Mouse (Mus musculus) kidney, postnatal 0 days (tissue): ENCODE data around the gene Lmod2. TPM values are rescaled to one million over a fixed set of nuclear protein-coding genes. Genes with fewer than 3 reads are reported as not detected.

Source experiments
- ATAC-seq: fragments of 200-750 bp; cut with Nextera tagmentation; replicated peaks from 2 replicates; pipeline ENCODE4 v1.8.0; 2017; ENCODE audit warnings: low read depth, moderate number of reproducible peaks, moderate TSS enrichment, moderate library complexity; ENCODE audit not compliant: low FRiP score
- DNase-seq: peaks from one replicate; pipeline ENCODE4 v3.0.0-alpha.2; 2016; ENCODE audit warnings: low spot score
- H3K27ac ChIP-seq: fragments of 300-500 bp; sonication (generic); 2 replicates; pipeline ENCODE4 v1.5.1; 2014; ENCODE audit warnings: mild to moderate bottlenecking
- H3K27me3 ChIP-seq: fragments of 300-500 bp; sonication (generic); 2 replicates; pipeline ENCODE4 v1.6.1; 2014; ENCODE audit warnings: low read length, mixed read lengths; ENCODE audit not compliant: insufficient read depth
- H3K36me3 ChIP-seq: fragments of 300-500 bp; sonication (generic); 2 replicates; pipeline ENCODE4 v1.6.1; 2014; ENCODE audit warnings: low read length, mixed read lengths; ENCODE audit not compliant: insufficient read depth
- H3K4me1 ChIP-seq: fragments of 300-500 bp; sonication (generic); replicated peaks from 2 replicates; pipeline ENCODE4 v1.6.1; 2014; ENCODE audit warnings: antibody characterized with exemption, low read length, mixed read lengths; ENCODE audit not compliant: insufficient read depth
- H3K4me2 ChIP-seq: fragments of 300-500 bp; sonication (generic); 2 replicates; pipeline ENCODE4 v1.6.1; 2014; ENCODE audit warnings: mild to moderate bottlenecking, low read length, moderate library complexity, mixed read lengths
- H3K4me3 ChIP-seq: fragments of 300-500 bp; sonication (generic); replicated peaks from 2 replicates; pipeline ENCODE4 v1.5.1; 2014; ENCODE audit warnings: low read depth, low read length
- H3K9ac ChIP-seq: fragments of 300-500 bp; sonication (generic); 2 replicates; pipeline ENCODE4 v1.6.1; 2014; ENCODE audit warnings: low read depth, low read length
- H3K9me3 ChIP-seq: fragments of 300-500 bp; sonication (generic); replicated peaks from 2 replicates; pipeline ENCODE4 v1.6.1; 2016; ENCODE audit warnings: low read length, inconsistent platforms, mixed read lengths
- CTCF ChIP-seq: IDR thresholded peaks from 2 replicates; pipeline ENCODE4 v1.5.1; 2016; ENCODE audit warnings: antibody characterized with exemption, low read depth, mild to moderate bottlenecking, moderate library complexity
- WGBS: fragments of 180-500 bp; shearing (Covaris S2); extraction: QIAGEN DNeasy Blood & Tissue Kit; methylation state at CpG from one replicate; pipeline ENCODE4 v1.1.7; 2014; 5-methylcytosine and 5-hydroxymethylcytosine counted together
- polyA plus RNA-seq: library from polyadenylated mRNA; unstranded; fragments of >200 nt; fragmentation: Nextera tagmentation; extraction: Ambion mirVana; gene quantifications from 2 replicates; pipeline ENCODE4 v1.2.1, GENCODE M21; 2015

Gene Lmod2
- polyA plus RNA-seq, 1 experiment from 2014 or later = not detected

- H3K4me1 ChIP-seq = no peaks in the 10 kb centered on the region
- no peaks in the 10 kb centered on the region for H3K27me3 ChIP-seq
- no peak overlapping the region for H3K9ac ChIP-seq
- ATAC-seq (no peak), DNase-seq (no peak)
- 50% methylated on average over 7 of the region's 7 CpGs for WGBS
- no peak for TF ChIP-seq CTCF
- H3K27ac ChIP-seq = no peak overlapping the region
- no peaks in the 10 kb centered on the region for H3K36me3 ChIP-seq
- no peak overlapping the region for H3K4me3 ChIP-seq
- H3K9me3 ChIP-seq = no peaks in the 10 kb centered on the region
- H3K4me2 ChIP-seq = no peak overlapping the region
Observed at GRCm38 (mm10) chr6:24651538-24651937, 54.0 kb downstream of the Lmod2 start.

Other genes starting within 250 kb of the Lmod2 start
- 0.03 and 0.06 TPM in 2 replicates for gene Iqub, start 82.7 kb upstream of the Lmod2 start, polyA plus RNA-seq
- 557 and 637 TPM in 2 replicates for gene Ndufa5, start 69.7 kb upstream of the Lmod2 start, polyA plus RNA-seq
- gene Asb15, start 69.6 kb upstream of the Lmod2 start, polyA plus RNA-seq = 0.78 and 1.0 TPM in 2 replicates
- 122 and 126 TPM in 2 replicates for gene Wasl, start 67.2 kb downstream of the Lmod2 start, polyA plus RNA-seq
- gene Hyal6, start 135.5 kb downstream of the Lmod2 start, polyA plus RNA-seq = not detected in 2 replicates
- 0.03 TPM in 1 of 2 replicates, not detected in the other for gene Hyal4, start 150.6 kb downstream of the Lmod2 start, polyA plus RNA-seq
- not detected in 2 replicates for gene Spam1, start 193.4 kb downstream of the Lmod2 start, polyA plus RNA-seq